In genomic region chr1:193751819-193752251, GRCm38 (mm10) we compare ENCODE assay signal across 11 mouse cellular contexts.
DNase-seq lines count a peak whose midpoint lies in the region; TF ChIP-seq lines count a peak whose summit lies in the region.
"Had no signal": no experiment of that assay in that cellular context is flagged by ENCODE, and none has a peak within 500 bp of the region (broad histone marks: within the 10 kb centered on the region; RNA-seq: fewer than 3 reads in every experiment).

No protein-coding gene starts in this region.

- H3K4me3 ChIP-seq in layer of hippocampus, adult 2 months: no peak overlapping the region
- H3K4me3 ChIP-seq: megakaryocyte, embryonic 14.5 days had no signal

- peak; percentile 38 for DNase-seq in layer of hippocampus, adult 11-12 months (ENCODE audit: low spot score)
- DNase-seq in layer of hippocampus, adult 2 months (ENCODE audit: low spot score in 2 of 2): no peak
- peak; percentile 93 for DNase-seq in brain, adult 2 months (ENCODE audit: low read depth, low spot score)
- peak; percentile 88 for DNase-seq in cerebellum, adult 9-10 months
- DNase-seq in mesoderm, embryonic 11.5 days (ENCODE audit: low read depth, low spot score): peak; percentile 28
- DNase-seq in thymus, postnatal 0 days (ENCODE audit: low spot score): no peak
- DNase-seq in kidney, postnatal 36 days: no peak
- DNase-seq: gastrocnemius, postnatal 10 days; kidney, adult 11 months; thymus, postnatal 14 days had no signal

- no peak overlapping the region for H3K27ac ChIP-seq in layer of hippocampus, adult 2 months

- no peak for TF ChIP-seq CTCF in layer of hippocampus, adult 2 months (conservative IDR thresholded peaks at IDR 0.05)

Comparison
In these comparisons a context has a peak if more than half of its experiments do, and no peak if none do; other contexts are left out.
1. DNase-seq: peak in layer of hippocampus, adult 11-12 months (single experiment), brain, adult 2 months (single experiment), cerebellum, adult 9-10 months (single experiment) and mesoderm, embryonic 11.5 days (single experiment); none in layer of hippocampus, adult 2 months (0 of 2), thymus, postnatal 0 days (single experiment) and kidney, postnatal 36 days (0 of 2).